Mouse (Mus musculus) heart, embryonic 11.5 days (tissue): ENCODE measurements around the gene Cd109. TPM values are rescaled to one million over a fixed set of nuclear protein-coding genes. Genes with fewer than 3 reads are reported as not detected.

Experiments used
- polyA plus RNA-seq: library from polyadenylated mRNA; unstranded; fragments of >200 nt; fragmentation: Nextera tagmentation; extraction: Ambion mirVana; gene quantifications from 2 replicates; pipeline ENCODE4 v1.2.1, GENCODE M21; 2014

Gene Cd109
- polyA plus RNA-seq, 1 experiment from 2014 or later, result 1.7 TPM

Other genes with a start within 250 kb of the Cd109 start
- not detected in 2 replicates for gene Dppa5a, start 247.4 kb upstream of the Cd109 start, polyA plus RNA-seq
- gene Ooep, start 236.8 kb upstream of the Cd109 start, polyA plus RNA-seq, result 0.77 and 0.99 TPM in 2 replicates
- gene Ddx43, start 219.8 kb upstream of the Cd109 start, polyA plus RNA-seq, result 0.32 TPM in 1 of 2 replicates, not detected in the other
- 0.44 and 0.72 TPM in 2 replicates for gene Cgas, start 172.3 kb upstream of the Cd109 start, polyA plus RNA-seq
- 27.6 and 28.2 TPM in 2 replicates for gene Mto1, start 167.3 kb upstream of the Cd109 start, polyA plus RNA-seq
- gene Gm17324, start 166.8 kb upstream of the Cd109 start, polyA plus RNA-seq, result 0.46 TPM in 1 of 2 replicates, not detected in the other
- gene Eef1a1, start 126.4 kb upstream of the Cd109 start, polyA plus RNA-seq, result 3,731 and 3,838 TPM in 2 replicates
- gene Slc17a5, start 27.5 kb upstream of the Cd109 start, polyA plus RNA-seq, result 7.4 and 7.7 TPM in 2 replicates